Mouse (Mus musculus) lung, adult 2 months (tissue): ENCODE measurements around the gene Frmpd2. TPM values are rescaled to one million over a fixed set of nuclear protein-coding genes. Genes with fewer than 3 reads are reported as not detected.

ENCODE experiments used
- DNase-seq: peaks from one replicate; pipeline ENCODE4 v3.0.0; 2022
- H3K4me1 ChIP-seq: fragments of 200-500 bp; 2 replicates; pipeline ENCODE4 v1.6.1; 2011; ENCODE audit warnings: low read length; ENCODE audit not compliant: control insufficient read depth, insufficient read depth
- H3K4me3 ChIP-seq: fragments of 200-500 bp; replicated peaks from 2 replicates; pipeline ENCODE3; 2011; ENCODE audit warnings: low read depth, mild to moderate bottlenecking, control low read depth, low read length; ENCODE audit errors: extremely low read depth
- CTCF ChIP-seq: fragments of 200-500 bp; IDR thresholded peaks from 2 replicates; pipeline ENCODE4 v1.5.1; 2011; ENCODE audit warnings: mild to moderate bottlenecking, low read length, control low read depth; ENCODE audit not compliant: insufficient read depth
- POLR2A ChIP-seq: fragments of 200-500 bp; IDR thresholded peaks from 2 replicates; pipeline ENCODE4 v1.6.1; 2011; ENCODE audit warnings: low read depth, mild to moderate bottlenecking, control low read depth, low read length, borderline replicate concordance; ENCODE audit errors: extremely low read depth
- WGBS: fragments of 180-500 bp; shearing (Covaris S2); methylation state at CpG from one replicate; pipeline ENCODE4 v1.1.7; 2018; 5-methylcytosine and 5-hydroxymethylcytosine counted together
- polyA plus RNA-seq: library from polyadenylated mRNA; depleted of rRNA; stranded (reverse); fragments of >200 nt; gene quantifications from 2 replicates; pipeline ENCODE4 v1.2.3, GENCODE M21; 2012

The Frmpd2 gene
- polyA plus RNA-seq, 1 experiment, result 3.1 TPM

- Histone ChIP-seq H3K4me3 (no peak overlapping the region), H3K4me1 (peaks cover 6% of the 10 kb centered on the region; the same call in 1 of the 2 replicates)
- TF ChIP-seq CTCF (no peak), POLR2A (no peak)
- no peak for DNase-seq
These were observed 21.2 kb upstream of the Frmpd2 start for GRCm38 (mm10) chr14:33450331-33450730.

DNA sequence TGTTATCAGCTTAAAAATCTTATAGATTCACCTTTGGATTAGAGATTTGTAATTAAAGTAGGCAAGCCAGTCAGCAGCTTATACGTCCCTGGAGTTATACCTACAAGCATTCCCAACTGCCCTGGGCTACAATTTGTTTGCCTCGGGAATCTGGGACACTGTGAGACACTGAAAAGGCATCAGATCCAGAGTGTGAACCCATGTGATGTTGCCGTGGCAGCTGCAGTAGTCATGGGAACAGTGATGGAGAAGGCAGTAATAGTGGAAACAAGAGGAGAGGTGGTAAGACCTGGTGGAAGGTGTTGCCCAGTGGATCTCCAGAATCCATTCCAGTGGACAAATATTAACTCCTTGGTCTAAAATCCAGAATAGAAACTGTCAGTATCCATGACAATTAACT, 7.8 kb upstream of the Frmpd2 start:
- Histone ChIP-seq H3K4me1 (no peaks in the 10 kb centered on the region), H3K4me3 (no peak overlapping the region)
- WGBS, result 71% methylated on average over 3 of the region's 3 CpGs
- DNase-seq, result no peak
- no peak for TF ChIP-seq POLR2A
- TF ChIP-seq CTCF, result no peak

DNA sequence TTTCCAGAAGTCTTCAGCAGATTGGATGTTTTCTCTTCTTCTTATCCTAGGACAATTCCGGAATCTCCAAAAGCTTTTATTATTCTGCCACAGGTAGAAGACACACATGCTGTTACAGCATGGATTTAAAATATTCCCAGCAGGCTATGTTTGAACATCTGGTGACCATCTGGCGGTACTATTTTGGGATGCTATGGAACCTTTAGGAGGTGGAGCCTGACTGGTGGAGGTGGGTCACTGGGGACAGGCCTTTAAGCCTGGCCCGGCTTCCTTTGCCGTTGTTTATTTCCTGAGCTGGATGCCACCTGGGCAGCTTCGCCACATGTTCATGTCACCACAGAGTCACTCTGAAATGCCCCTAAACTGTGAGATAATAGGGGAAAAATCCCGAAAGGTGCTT, 3.7 kb upstream of the Frmpd2 start:
- no peak overlapping the region for H3K4me3 ChIP-seq
- H3K4me1 ChIP-seq, result no peaks in the 10 kb centered on the region
- no peak for DNase-seq
- TF ChIP-seq CTCF (no peak), POLR2A (no peak)
- 66% methylated on average over 6 of the region's 6 CpGs for WGBS

DNA sequence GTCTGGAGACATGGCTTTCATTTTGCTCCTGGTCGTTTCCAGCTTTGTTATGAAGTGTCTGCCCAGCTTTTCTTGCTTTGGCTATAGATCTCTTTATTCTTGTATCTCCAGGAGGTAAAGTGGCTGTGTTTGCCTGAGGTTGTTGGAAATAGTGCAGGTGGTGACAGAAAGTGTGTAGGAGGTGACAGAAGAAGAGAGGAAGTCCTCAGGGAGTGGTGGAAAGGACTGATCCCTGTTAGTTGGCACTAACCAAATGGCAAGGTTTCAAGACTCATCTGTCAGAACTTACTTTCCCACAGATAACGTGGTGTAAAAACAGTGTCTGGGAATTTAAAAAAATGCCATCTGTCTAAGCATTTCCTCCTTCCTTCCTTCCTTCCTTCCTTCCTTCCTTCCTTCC, 3.0 kb downstream of the Frmpd2 start:
- Histone ChIP-seq H3K4me3 (no peak overlapping the region), H3K4me1 (no peaks in the 10 kb centered on the region)
- WGBS, result 27% methylated on average over 2 of the region's 2 CpGs
- no peak for TF ChIP-seq POLR2A
- no peak for TF ChIP-seq CTCF
- DNase-seq, result no peak

- TF ChIP-seq POLR2A (no peak), CTCF (no peak)
- no peak overlapping the region for H3K4me3 ChIP-seq
- WGBS, result 12% methylated on average over 3 of the region's 3 CpGs
- DNase-seq, result no peak
- H3K4me1 ChIP-seq, result no peaks in the 10 kb centered on the region
These were observed 4.7 kb downstream of the Frmpd2 start for GRCm38 (mm10) chr14:33476094-33476760.

- no peak overlapping the region for H3K4me3 ChIP-seq
- WGBS, result 65% methylated on average over 3 of the region's 3 CpGs
- H3K4me1 ChIP-seq, result no peaks in the 10 kb centered on the region
- no peak for DNase-seq
- TF ChIP-seq CTCF (no peak), POLR2A (no peak)
These were observed 10.5 kb downstream of the Frmpd2 start for GRCm38 (mm10) chr14:33481991-33482390.

- no peak for TF ChIP-seq POLR2A
- TF ChIP-seq CTCF, result no peak
These were observed 16.5 kb downstream of the Frmpd2 start for GRCm38 (mm10) chr14:33487805-33488550.

DNA sequence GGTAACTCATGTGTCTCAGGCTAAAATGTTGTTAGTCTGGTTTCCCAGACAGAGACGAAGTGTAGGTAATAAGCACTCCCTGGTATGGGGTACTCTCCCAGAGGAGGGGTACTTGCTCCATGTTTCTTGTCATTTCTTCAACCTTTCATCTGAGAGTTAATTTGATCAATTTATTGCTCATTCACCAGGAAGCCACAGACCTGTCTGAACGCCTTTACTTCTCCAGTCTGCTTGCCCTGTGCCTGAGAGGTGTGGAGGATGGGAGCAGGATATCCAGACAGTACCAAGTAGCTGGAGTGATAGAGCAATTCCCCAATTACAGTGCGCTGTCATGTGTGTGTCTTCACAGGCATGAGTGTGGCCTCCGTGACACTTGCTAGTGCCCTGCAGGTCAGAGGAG, 23.7 kb downstream of the Frmpd2 start:
- Histone ChIP-seq H3K4me1 (0 out of 2 replicates have a peak, but pooled peaks cover 4% of the 10 kb centered on the region), H3K4me3 (no peak overlapping the region)
- 70% methylated on average over 4 of the region's 4 CpGs for WGBS
- TF ChIP-seq CTCF, result no peak
- DNase-seq, result no peak

More at GRCm38 (mm10) chr14:33487805-33488550, 16.5 kb downstream of the Frmpd2 start:
- 58% methylated on average over 15 of the region's 15 CpGs for WGBS
- no peak for DNase-seq
- H3K4me3 ChIP-seq, result no peak overlapping the region
- H3K4me1 ChIP-seq, result no peaks in the 10 kb centered on the region

DNA sequence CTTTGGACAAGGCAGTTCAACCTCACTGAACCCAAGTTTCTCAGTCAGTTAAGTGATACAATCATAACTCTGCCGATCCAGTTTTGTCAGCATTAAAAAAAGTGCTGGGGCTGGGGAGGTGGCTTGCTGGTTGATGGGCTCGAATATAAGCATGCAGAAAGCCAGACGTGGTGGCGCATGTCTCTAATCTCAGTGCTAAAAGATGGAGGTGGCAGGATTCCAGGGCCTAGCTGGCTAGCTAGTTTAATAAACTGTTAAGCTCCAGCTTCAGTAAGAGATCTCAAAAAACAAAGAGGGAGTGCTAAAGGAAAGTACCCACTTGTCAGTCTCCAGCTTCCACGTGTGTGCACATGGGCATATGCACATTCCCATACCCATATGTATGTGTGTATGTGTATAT, 25.9 kb downstream of the Frmpd2 start:
- 58% methylated on average over 5 of the region's 5 CpGs for WGBS
- DNase-seq, result no peak
- no peak overlapping the region for H3K4me3 ChIP-seq
- no peak for TF ChIP-seq POLR2A
- no peak for TF ChIP-seq CTCF
- H3K4me1 ChIP-seq, result 0 out of 2 replicates have a peak, but pooled peaks cover 4% of the 10 kb centered on the region

- WGBS, result 41% methylated on average over 3 of the region's 3 CpGs
- TF ChIP-seq CTCF, result no peak
- no peak for TF ChIP-seq POLR2A
- H3K4me1 ChIP-seq, result 0 out of 2 replicates have a peak, but pooled peaks cover 4% of the 10 kb centered on the region
- no peak for DNase-seq
- no peak overlapping the region for H3K4me3 ChIP-seq
These were observed 27.4 kb downstream of the Frmpd2 start for GRCm38 (mm10) chr14:33498849-33499248.
